Comparison of ENCODE assay signal across 13 mouse cellular contexts in the genomic region with DNA sequence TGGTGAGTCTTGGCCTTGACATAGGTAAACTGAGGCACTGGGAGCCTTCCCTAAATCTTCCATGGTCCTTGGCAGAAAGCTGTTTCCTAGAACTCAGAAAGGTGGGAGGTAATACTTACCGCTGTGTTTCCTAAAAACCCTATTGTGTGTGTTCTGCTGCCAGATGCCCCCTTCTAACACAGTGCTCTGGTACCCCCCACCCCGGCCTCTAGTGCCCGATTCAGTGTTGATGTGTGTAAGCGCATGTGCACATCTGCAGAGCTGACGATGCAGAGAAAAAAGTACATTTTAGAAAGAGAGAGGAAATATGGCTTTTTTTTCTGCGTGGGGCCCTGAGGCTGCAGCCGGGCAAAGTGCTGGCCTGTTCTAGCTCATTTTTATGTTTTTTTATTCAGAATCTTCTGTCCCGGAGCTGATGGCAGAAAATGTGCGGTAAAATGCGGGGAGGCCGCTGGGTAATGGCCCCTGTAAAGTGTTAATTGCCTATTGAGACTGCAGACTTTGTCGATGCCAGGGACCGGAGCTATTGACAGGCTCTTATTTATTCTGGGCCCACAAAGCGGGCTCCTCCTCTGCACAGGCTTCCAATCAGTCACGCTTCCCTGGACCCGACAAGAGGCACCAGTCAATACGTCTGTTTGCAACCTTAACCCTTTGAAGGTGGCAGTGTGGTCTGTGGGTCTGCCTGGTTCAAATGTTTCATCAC.
DNase-seq lines count a peak whose midpoint lies in the region; ATAC-seq lines count a peak whose summit lies in the region.
"Had no signal": no experiment of that assay in that cellular context is flagged by ENCODE, and none has a peak within 500 bp of the region (broad histone marks: within the 10 kb centered on the region; RNA-seq: fewer than 3 reads in every experiment).

No protein-coding gene starts in this region.

- peak overlapping the region; percentile 2; the same call in 1 of the 2 replicates for H3K9ac ChIP-seq in forebrain, embryonic 11.5 days (ENCODE audit: low read length)
- no peak overlapping the region for H3K9ac ChIP-seq in neural tube, embryonic 12.5 days
- H3K9ac ChIP-seq: lung, embryonic 14.5 days had no signal

- H3K4me2 ChIP-seq in forebrain, embryonic 11.5 days (ENCODE audit: low read depth, low read length, severe bottlenecking), result peak overlapping the region; percentile 30
- H3K4me2 ChIP-seq in neural tube, embryonic 12.5 days (replicated peaks), result peak overlapping the region; percentile 50
- H3K4me2 ChIP-seq: lung, embryonic 14.5 days had no signal

- ATAC-seq in forebrain, embryonic 11.5 days (replicated peaks; ENCODE audit: low FRiP score), result peak; percentile 94
- peak; percentile 89 for ATAC-seq in neural tube, embryonic 12.5 days (ENCODE audit: low FRiP score, low read depth)
- ATAC-seq: Patski had no signal

- H3K36me3 ChIP-seq in forebrain, embryonic 11.5 days (ENCODE audit: control insufficient read depth, insufficient read depth, low read length), result no peaks in the 10 kb centered on the region
- H3K36me3 ChIP-seq in limb, embryonic 10.5 days, result no peaks in the 10 kb centered on the region
- H3K36me3 ChIP-seq in neural tube, embryonic 12.5 days, result no peaks in the 10 kb centered on the region

- peaks cover 10% of the 10 kb centered on the region; the same call in 1 of the 2 replicates for H3K4me1 ChIP-seq in forebrain, embryonic 11.5 days (replicated peaks; ENCODE audit: control insufficient read depth, insufficient read depth, low read length)
- peaks cover 20% of the 10 kb centered on the region for H3K4me1 ChIP-seq in limb, embryonic 10.5 days
- peaks cover 18% of the 10 kb centered on the region for H3K4me1 ChIP-seq in neural tube, embryonic 12.5 days

- no peaks in the 10 kb centered on the region for H3K27me3 ChIP-seq in forebrain, embryonic 11.5 days (ENCODE audit: control insufficient read depth, insufficient read depth, low read length)
- H3K27me3 ChIP-seq in limb, embryonic 10.5 days (ENCODE audit: low read depth, poor library complexity, severe bottlenecking), result no peaks in the 10 kb centered on the region
- peaks cover 4% of the 10 kb centered on the region for H3K27me3 ChIP-seq in neural tube, embryonic 12.5 days (replicated peaks)

- intact Hi-C loops in left cerebral cortex, postnatal 10 days (cut with DNase I), result no loop called here

- H3K4me3 ChIP-seq in forebrain, embryonic 11.5 days (ENCODE audit: low read depth, low read length), result no peak overlapping the region; the same call in 1 of the 2 replicates
- peak overlapping the region; percentile 17 for H3K4me3 ChIP-seq in limb, embryonic 10.5 days
- no peak overlapping the region for H3K4me3 ChIP-seq in neural tube, embryonic 12.5 days
- H3K4me3 ChIP-seq: myocyte had no signal

- no peaks in the 10 kb centered on the region for H3K9me3 ChIP-seq in forebrain, embryonic 11.5 days (ENCODE audit: control insufficient read depth, low read length)
- no peaks in the 10 kb centered on the region for H3K9me3 ChIP-seq in limb, embryonic 10.5 days (replicated peaks)
- H3K9me3 ChIP-seq in neural tube, embryonic 12.5 days, result no peaks in the 10 kb centered on the region

- peak overlapping the region; percentile 27; the same call in 1 of the 2 replicates for H3K27ac ChIP-seq in forebrain, embryonic 11.5 days (ENCODE audit: low read depth, low read length)
- peak overlapping the region; percentile 21; the same call in 1 of the 2 replicates for H3K27ac ChIP-seq in limb, embryonic 10.5 days
- no peak overlapping the region for H3K27ac ChIP-seq in neural tube, embryonic 12.5 days

- DNase-seq in layer of hippocampus, postnatal 14 days (ENCODE audit: low spot score in 2 of 2), result peak; percentile 13 to 24
- DNase-seq in layer of hippocampus, postnatal 36 days, result no peak
- peak; percentile 79 for DNase-seq in forebrain, embryonic 11.5 days (ENCODE audit: low spot score)
- peak; percentile 39 for DNase-seq in limb, embryonic 10.5 days (ENCODE audit: low spot score)
- no peak for DNase-seq in left cerebral cortex, postnatal 10 days (ENCODE audit: extremely low spot score in 1 of 2, low spot score in 2 of 2)
- no peak for DNase-seq in gastrocnemius, postnatal 25 days
- no peak for DNase-seq in gastrocnemius, adult 18-20 months (ENCODE audit: low spot score)
- DNase-seq: adrenal gland, postnatal 14 days; cerebellum, postnatal 36 days; lung, embryonic 14.5 days had no signal

- 11% methylated on average over 17 of the region's 17 CpGs for WGBS in forebrain, embryonic 11.5 days
- WGBS in limb, embryonic 10.5 days, result 37% methylated on average over 17 of the region's 17 CpGs
- 7% methylated on average over 17 of the region's 17 CpGs for WGBS in neural tube, embryonic 12.5 days

Comparison
In these comparisons a context has a peak if more than half of its experiments do, and no peak if none do; other contexts are left out.
1. DNase-seq: peak in layer of hippocampus, postnatal 14 days (2 of 2), forebrain, embryonic 11.5 days (single experiment) and limb, embryonic 10.5 days (single experiment); none in layer of hippocampus, postnatal 36 days (0 of 2), left cerebral cortex, postnatal 10 days (0 of 2), gastrocnemius, postnatal 25 days (single experiment) and gastrocnemius, adult 18-20 months (single experiment).